Mouse (Mus musculus) v-Abl transformed pro-B cells (cell line): Measurements from ENCODE around the gene Tradd.

ENCODE experiments used
- in situ Hi-C, 2 experiments: fragments of 400-800 bp; cut with MboI; formaldehyde crosslinking; loops; one replicate each; pipeline ENCODE4 v1.15.1; 2025; ENCODE audit not compliant: unreplicated experiment in 2 of 2

The Tradd gene

DNA sequence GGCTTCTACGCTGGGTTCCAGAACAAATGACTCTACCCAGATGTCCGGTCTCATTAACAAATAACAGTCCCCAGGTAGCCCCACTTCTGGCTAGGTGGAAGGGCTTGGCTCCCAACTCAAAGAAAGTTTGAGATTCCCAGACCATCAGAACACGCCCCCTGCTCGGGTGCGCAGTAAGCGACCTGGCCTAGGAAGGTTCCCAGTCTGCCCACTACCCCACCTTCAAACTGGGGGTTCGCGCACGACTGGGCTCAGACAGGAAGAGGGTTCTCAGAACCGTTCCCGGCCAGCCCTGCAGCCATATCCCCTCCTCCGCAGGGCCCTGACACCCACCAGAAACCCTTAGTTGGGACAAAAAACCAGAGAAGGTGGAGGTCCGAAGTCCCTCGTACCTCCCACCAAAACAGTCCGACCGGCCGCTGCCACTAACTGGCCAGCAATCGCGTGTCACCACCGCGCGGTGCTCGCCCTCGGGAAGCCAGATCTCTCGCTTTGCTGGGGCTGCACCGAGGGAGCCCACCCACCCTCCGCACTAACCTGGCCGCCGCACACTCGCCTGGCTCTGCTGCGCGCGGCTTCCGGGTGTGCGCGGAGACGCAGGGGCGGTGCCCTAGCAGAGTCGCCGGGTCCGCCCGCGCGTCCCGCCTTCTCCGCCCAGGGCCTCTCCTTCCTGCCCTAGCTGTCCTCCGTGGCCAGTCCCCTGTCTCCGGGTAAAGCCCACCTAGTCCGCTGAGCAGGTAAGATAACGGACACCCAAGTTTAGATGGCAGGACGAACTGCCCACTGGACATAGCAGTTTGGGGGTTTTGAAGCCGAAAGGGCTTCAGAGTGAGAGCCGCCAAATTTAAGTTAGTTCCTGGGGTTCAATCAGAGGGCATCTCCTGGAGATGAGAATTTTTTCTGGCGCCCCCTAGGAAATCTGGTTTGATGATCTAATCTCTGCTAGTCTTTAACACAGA is at the start of gene Tradd, which contains the start of gene Fbxl8:
Gene Tradd, minus strand, starts transcription at position 586 of the 959 bp plus-strand sequence.
Gene Fbxl8, plus strand, starts transcription at position 625 of the 959 bp plus-strand sequence.
- in situ Hi-C loops, result loop anchor here in 1 of 2 experiments (10.0 kb wide), 1 partner anchor 100 kb away; no protein-coding TSS in a partner anchor

DNA sequence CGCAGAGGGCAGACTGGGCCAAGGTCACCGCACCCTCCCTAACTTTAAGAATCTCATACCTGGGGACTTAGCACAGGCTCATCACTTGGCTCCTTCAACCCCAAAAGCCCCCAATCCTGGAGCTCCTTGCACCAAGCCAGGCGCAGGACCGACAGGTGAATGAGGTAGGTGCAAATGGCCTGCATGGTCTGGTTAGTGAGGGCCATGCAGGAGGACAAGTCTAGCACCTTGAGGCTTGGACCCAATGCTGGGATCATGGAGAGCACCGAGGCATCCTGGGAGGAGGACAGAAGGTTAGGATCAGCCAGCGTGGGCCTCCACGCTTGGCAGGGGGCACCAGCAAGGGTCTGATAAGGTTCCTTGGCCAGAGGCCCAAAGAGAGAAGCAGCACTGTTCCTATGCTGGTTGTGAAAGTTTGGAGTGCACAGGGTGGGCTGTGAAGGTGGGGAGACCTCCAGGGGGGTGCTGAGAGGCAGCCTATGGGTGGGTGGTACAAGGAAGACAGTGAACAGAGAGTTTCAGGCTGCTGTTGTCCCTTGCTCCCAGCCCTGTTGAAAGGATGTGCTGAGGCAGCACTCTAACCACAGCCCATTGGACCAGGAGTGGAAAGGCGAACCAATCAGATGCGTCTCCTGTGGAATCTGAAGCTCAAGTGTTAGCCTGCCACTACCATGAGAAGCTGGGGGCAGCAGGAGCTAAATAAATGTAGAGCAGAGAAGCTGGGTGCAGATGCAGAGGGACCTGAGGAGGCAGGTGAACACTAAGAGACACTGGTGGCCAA is 49.4 kb upstream of the Tradd start:
- in situ Hi-C loops, result no loop called here

DNA sequence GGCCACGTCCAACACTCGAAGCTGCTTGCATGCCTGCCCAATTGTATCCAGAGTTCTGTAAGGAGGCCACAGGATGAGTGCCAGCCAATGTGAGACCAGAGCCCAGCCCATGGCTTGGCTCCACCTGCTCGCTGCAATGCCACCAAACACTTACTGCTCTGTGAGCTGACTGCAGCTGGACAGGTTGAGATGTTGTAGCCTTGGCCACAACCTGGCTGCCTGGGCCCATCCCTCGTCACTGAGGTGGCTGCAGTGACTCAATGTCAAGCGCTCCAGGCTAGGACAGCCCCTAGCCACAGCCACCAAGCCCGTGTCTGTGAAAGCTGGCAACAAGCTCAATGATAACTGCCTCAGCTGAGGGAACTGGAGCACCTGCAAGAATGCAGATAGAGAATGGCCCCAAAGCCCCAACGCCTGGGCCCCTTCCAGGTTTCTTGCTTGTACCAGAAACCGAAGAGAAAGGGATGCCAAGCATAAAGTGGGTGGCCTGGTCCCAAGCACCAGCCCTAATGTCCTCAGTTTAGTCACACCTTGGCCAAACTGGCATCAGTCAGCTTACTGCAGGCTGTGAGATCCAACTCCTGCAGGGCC is 48.6 kb upstream of the Tradd start:
- in situ Hi-C loops, result no loop called here

DNA sequence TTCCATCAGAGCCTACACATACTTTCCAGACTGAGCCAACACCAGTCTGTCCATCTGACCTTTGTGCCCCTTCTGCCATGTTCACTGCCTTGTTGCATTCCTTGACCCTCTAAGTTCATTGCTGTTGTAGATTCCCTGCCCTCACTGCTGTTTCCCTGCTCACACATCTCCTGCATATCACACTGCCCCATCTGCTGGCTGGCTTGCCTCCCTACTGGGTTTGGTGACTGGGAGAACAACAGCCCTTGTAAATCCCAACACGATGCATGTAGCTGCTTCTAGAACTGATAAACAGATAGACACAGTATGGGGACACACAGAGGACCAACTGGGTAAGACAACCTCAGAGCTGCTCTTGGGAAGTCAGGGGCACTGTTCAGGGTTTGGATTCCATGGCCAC is 47.3 kb upstream of the Tradd start:
- in situ Hi-C loops, result no loop called here

DNA sequence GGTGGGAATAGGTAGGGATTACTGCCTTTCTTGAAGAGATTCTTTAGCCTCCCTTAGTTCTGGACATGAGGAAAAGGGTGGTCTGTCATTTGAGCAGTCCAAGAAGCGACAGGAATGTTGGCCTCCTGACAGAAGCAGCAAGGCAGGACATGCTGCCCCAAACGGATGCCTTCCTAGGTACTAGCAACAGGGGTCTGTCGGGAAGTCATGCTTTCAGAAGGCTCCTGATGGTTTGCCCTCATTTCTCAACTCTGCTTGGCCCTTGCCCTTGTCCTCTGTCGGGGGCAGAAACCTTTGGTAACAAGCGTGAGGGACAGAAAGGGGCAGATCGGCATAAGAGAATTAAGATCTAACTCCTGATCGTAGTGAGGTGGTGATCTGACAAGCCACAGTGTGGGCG is 45.7 kb upstream of the Tradd start:
- in situ Hi-C loops, result no loop called here

DNA sequence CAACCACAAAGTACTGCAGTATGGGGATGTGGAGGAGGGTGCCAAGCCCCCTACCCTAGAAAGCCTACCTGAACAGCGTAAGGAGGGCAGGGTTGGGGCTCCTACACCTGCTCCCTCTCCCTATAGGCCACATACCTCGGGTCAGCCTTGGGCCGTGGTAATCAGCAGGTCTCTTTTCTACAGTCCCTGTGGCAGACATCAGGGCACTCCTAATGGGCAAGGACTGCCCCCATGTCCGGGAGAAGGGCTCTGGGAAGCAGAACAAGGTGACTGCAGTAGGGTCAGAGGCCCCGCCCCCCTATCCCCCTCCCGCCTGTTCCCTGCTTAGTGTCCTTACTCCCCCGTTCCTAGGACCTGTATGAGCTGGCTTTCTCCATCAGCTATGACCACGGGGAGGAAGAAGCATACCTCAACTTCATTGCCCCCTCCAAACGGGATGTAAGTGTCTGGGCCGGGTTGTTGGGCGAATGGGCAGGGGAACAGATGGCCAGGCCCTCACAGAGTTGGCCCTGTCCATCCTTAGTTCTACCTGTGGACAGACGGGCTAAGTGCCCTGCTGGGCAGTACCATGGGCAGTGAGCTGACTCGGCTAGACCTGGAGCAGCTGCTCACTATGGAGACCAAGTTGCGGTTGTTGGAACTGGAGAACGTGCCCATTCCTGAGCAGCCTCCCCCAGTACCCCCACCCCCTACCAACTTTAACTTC is 44.9 kb upstream of the Tradd start:
- in situ Hi-C loops, result no loop called here

DNA sequence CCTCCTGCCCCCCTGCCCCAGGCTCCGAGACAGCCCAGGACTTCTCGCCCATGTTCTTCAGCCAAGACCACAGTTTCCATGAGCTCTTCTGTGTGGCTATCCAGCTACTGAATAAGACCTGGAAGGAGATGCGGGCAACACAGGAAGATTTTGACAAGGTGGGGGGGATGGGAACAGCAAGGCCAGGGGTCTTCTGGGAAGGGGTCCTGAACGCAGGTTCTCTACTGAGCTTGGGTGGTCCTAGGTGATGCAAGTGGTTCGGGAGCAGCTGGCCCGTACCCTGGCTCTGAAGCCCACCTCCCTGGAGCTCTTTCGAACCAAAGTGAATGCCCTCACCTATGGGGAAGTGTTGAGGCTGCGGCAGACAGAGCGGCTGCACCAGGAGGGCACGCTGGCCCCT is 44.0 kb upstream of the Tradd start:
- in situ Hi-C loops, result no loop called here

DNA sequence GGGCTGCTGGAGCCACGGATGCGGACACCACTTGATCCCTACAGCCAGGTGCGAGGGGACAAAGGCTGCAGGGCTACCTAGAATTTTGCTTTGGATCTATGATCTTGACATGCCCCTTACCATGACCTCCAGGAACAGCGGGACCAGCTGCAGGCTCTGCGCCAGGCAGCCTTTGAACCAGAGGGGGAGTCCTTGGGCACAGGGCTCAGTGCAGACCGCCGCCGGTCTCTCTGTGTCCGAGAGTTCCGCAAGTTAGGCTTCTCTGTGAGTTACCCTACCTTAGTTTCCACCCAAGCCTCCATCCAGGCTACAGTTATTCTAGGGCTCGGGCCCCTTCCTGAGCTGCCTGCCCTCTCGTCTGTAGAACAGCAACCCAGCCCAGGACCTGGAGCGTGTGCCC is 43.3 kb upstream of the Tradd start:
- in situ Hi-C loops, result no loop called here

DNA sequence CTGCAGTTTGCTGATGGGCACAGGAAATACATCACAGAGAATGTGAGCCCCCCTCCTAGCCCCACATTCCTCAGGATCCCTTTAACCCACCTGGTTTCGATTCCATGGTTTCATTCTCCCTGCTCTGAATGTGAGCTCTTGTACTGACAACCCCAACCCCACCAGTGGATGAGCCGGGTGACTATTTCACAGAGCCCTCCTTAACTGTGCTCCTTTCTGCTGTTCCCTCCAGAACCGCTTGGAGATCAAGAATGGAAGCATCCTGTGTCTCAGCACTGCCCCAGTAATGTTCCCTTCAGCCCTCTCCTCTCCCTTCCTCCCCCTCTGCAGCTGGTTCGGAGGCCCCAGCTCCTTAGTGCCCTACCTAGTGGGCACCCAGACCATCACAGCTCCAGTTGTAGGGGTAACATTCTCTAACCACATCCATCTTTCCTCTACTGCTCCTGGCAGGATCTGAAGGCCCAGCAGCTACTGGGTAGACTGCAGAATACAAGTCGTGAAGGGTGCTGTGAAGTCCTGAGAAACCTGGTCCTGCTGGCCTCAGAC is 41.8 kb upstream of the Tradd start:
- in situ Hi-C loops, result no loop called here

DNA sequence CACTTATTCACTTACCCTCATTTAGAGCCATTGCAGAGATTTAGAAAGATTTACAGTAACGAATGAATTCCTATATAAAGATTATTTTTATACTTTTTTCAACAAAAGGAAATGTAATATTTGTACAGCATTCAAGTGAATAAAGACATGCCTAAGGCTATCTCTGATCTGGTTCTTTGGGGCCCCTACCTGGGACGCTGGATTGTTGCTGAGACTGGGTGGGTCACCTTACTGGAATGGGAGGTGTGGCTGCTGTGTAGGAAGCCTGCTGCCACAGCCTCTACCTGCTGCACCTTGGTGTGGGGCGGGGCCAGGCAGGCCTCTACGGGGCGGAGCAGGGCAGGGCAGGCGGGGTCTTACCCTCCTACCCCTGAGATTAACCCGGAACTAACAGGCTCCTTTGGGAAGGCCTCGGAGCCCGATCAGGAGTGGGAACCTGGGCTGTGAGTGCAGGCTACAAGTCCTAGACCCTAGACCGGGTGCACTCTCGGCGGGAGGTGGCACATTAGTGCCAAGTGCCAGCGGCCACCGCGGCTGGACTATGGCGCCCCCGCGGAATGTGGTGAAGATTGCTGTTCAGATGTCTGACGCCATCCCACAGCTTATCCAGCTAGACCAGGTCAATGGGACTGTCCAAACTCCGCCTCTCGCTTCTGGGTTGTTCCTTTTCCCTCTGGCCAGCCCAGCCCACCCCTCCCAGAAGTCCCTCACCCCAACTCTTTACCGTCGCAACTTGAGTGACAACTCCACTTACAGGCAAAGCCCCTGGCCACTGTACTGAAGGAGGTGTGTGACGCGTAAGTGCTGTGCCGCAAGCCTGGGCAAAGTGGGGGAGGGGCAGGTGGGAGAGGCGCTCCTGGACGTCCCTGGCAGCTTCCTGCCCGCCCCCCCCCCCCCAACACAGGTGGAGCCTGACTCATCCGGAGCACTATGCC is 41.1 kb upstream of the Tradd start, which contains the start of gene Elmo3:
Gene Elmo3, plus strand, starts transcription at position 391 of the 935 bp plus-strand sequence.
- in situ Hi-C loops, result no loop called here

DNA sequence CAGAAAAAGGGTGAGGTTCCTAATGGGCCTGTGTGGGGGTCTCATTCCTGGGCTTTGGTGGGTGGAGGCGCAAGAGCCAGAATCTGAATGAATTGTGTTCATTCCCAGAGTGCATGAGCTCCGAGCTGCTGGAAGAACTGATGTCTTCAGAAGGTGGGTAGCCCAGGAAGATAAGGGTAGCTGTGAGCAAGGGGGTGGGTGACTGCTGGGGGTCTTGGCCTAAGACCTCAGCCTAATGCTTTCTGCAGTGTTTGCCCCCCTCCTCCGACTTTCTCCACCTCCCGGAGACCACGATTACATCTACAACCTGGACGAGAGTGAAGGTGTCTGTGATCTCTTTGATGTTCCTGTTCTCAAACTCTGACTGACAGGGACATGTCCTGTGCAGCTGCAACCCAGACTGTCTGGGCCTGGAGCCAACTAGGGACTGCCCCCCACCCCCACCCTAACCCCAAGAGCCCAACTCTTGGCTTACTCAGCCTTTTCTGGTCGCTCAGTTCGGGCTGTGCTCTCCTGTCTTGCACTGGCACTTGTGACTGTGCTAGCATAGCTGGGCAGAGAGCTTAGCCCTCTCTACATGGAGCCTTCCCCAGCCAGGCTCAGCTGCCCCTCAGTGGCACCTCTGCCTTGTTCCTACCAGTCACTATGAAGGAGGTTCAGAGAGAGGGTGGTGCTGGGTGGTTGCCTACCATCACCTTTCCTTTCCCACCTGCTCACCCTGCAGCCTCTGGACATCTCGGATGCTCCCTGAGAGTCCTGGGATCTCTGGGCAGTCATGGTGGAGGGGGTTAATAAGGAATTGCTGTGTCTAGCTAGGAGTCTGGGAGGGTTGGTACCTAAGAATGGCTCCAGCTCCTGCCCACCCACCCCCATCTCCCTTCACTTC is 40.2 kb upstream of the Tradd start:
- in situ Hi-C loops, result no loop called here

DNA sequence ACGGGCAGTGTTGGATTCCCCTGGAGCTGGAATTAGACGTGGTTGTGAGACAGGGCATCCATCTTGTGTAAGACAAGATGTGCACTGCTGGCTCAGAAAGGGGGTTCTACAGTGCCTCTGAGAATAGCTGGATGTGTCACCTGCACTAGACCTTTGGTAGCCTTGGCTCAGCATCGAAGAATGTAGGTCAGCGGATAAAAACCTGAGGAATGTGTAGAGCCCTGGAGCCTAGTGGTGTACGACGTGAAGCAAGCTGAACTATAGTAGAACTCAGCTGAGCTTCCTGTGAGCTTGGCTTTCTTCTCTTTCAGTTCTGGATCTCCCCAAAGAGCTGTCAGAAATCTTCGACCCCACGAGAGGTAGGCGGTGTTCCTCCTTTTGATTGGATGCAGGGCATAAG is 39.5 kb upstream of the Tradd start:
- in situ Hi-C loops, result no loop called here

DNA sequence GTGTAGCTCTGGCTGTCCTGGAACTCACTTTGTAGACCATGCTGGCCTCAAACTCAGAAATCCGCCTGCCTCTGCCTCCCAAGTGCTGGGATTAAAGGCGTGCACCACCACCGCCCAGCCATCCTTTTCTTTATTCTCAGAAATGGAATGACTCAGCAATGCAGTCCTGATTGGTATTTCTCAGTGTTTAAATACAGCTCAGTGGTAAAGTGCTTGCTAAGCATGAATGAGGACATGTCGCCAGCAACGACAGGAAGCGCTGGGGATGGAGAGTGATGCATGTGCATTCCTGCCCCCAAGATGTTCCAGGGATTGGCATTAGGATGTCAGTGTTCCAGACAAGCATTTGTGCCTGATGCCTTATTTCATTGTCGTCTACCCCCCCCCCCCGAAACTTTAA is 39.0 kb upstream of the Tradd start:
- in situ Hi-C loops, result no loop called here

DNA sequence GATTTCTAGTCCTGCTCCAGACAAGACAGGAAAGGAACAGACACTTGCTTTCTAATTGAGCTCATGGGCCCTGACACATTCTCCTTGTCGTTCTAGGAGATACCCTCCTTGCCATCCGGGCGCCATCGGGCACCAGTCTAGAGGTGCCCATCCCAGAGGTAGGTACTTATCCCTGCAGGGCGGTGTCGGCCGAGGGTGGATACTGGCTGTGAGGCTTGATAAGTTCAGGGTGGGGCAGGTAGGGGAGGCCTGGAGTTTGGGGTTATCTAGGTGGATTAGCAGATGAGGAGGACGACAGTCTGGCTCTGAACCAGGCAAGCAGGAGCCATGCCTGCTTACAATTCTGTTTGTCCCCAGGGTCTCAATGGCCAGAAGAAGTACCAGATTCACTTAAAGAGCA is 35.6 kb upstream of the Tradd start:
- in situ Hi-C loops, result no loop called here

DNA sequence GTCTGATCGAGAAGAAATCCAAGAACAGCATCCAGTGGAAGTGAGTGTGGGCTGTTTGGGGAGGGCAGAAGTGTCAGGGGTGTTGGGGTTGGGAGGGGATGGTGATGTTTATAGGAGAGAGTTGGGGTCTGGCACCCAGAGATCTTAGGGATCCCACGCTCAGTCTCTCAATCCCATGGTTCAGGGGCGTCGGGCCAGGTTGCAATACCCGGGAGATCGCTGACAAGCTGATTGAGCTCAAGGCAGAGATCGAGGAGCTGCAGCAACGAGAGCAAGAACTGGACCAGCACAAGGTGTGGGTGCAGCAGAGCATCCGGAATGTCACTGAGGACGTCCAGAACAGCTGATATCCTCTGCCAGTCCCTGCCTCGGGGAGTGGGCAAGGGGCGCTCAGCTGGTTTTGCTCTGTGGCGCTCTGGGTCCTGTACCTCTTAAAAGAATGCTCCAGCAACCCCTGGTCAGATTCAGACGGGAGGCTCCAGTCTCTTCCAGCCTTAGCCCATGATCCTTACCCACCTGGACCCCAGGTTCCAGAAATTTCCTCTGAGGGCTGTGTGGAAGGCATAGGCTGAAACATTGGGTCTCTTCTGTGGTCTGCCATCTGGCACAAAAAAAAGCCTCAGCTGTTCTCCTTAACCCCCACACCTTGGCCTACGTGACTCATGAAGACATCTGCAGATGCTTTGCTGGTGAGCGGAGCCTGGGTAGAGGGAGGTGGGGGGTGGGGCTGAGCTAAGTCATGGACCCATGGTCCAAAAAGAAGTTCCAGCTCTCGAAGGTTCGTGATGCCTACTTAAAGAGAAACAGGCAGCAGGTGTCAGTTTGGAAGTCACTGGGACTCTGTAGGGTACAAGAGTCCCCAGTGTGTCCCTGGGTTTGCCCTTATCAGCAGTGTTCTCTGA is 34.2 kb upstream of the Tradd start:
- in situ Hi-C loops, result no loop called here

DNA sequence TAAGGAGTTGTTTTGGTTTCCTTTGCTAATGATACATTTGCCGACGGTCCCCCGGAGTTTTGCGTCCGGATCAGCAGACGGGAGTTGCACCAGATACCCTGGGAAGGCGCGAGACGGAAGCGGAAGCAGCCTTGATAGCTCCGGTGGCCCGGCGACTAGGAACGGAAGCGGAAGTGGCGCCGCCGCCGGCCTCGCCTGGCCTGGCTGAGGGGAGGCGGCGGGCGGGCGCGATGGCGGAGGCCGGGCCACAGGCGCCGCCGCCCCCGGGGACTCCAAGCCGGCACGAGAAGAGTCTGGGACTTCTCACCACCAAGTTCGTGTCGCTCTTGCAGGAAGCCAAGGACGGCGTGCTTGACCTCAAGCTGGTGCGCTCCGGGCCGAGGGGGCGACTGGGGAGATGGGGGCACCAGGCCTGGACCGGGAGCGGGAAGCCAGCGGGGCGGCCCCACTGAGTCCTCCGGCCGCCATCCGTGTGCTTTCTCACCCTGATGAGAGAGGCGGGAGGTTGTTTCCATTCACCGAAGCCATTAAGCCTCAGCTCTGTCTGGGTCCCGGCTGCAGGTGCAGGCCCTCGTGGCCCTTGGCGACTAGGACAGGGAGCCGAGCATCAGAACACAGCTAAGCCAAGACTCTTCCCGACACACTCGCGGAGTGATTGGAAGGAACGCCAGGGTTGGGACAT is 33.2 kb upstream of the Tradd start, which contains the start of gene E2f4:
Gene E2f4, plus strand, starts transcription at position 153 of the 682 bp plus-strand sequence.
- in situ Hi-C loops, result no loop called here
